Mouse (Mus musculus) MEL (cell line): ENCODE data around the gene Polr2h. TPM values are rescaled to one million over a fixed set of nuclear protein-coding genes. Genes with fewer than 3 reads are reported as not detected.
A peak's percentile ranks its signal among the peaks of the same experiment; 100 is the strongest.

Experiments used
- DNase-seq: peaks from one replicate; pipeline ENCODE4 v3.0.0; 2011; ENCODE audit warnings: low read depth, low spot score
- H3K27ac ChIP-seq: 2 replicates; pipeline ENCODE4 v1.5.1; 2012; ENCODE audit warnings: low read depth, mild to moderate bottlenecking, control low read depth, low read length, moderate library complexity; ENCODE audit not compliant: control insufficient read depth
- H3K27me3 ChIP-seq, 2 experiments: fragments of 150-350 bp in 1 of 2; sonication (generic) in 1 of 2; 2 replicates each; pipeline ENCODE4 v1.6.1; 2012; ENCODE audit warnings: low read length in 2 of 2, mild to moderate bottlenecking in 2 of 2, improper control_type of control experiment in 1 of 2, moderate library complexity in 1 of 2; ENCODE audit not compliant: insufficient read depth in 2 of 2, control insufficient read depth in 1 of 2
- H3K36me3 ChIP-seq, 2 experiments: 2 replicates each; pipeline ENCODE4 v1.6.1; 2012 to 2014; ENCODE audit warnings: low read length in 2 of 2, improper control_type of control experiment in 1 of 2, inconsistent platforms in 1 of 2, mild to moderate bottlenecking in 1 of 2; ENCODE audit not compliant: insufficient read depth in 2 of 2, control insufficient read depth in 1 of 2
- H3K4me1 ChIP-seq, 2 experiments: fragments of 150-350 bp in 1 of 2; sonication (generic) in 1 of 2; 2 replicates each; pipeline ENCODE4 v1.6.1; 2012; ENCODE audit warnings: low read length in 2 of 2, improper control_type of control experiment in 1 of 2, mild to moderate bottlenecking in 1 of 2; ENCODE audit not compliant: insufficient read depth in 2 of 2, control insufficient read depth in 1 of 2
- H3K4me3 ChIP-seq, 2 experiments: fragments of 150-350 bp in 1 of 2; sonication (generic) in 1 of 2; 2 replicates each; pipeline ENCODE4 v1.5.1; 2012; ENCODE audit warnings: low read depth in 2 of 2, low read length in 2 of 2, mild to moderate bottlenecking in 2 of 2, moderate library complexity in 2 of 2, control low read depth in 1 of 2, improper control_type of control experiment in 1 of 2; ENCODE audit not compliant: control insufficient read depth in 1 of 2, insufficient read depth in 1 of 2
- H3K79me2 ChIP-seq: 2 replicates; pipeline ENCODE4 v1.6.1; 2012; ENCODE audit warnings: mild to moderate bottlenecking, low read length, moderate library complexity; ENCODE audit not compliant: control insufficient read depth, poor library complexity, insufficient read depth
- H3K9ac ChIP-seq: 2 replicates; pipeline ENCODE4 v1.6.1; 2012; ENCODE audit warnings: low read depth, mild to moderate bottlenecking, control low read depth, low read length, moderate library complexity; ENCODE audit not compliant: control insufficient read depth, poor library complexity, severe bottlenecking
- H3K9me3 ChIP-seq: fragments of 150-350 bp; sonication (generic); replicated peaks from 2 replicates; pipeline ENCODE4 v1.6.1; 2012; ENCODE audit warnings: mild to moderate bottlenecking, low read length, improper control_type of control experiment, moderate library complexity; ENCODE audit not compliant: insufficient read depth
- BHLHE40 ChIP-seq: IDR thresholded peaks from 2 replicates; pipeline ENCODE4 v1.6.1; 2012; ENCODE audit warnings: low read depth, mild to moderate bottlenecking, inconsistent platforms, low read length, improper control_type of control experiment, borderline replicate concordance
- CHD1 ChIP-seq: IDR thresholded peaks from 2 replicates; pipeline ENCODE4 v1.6.1; 2012; ENCODE audit warnings: low read depth, mild to moderate bottlenecking, inconsistent platforms, low read length, improper control_type of control experiment
- CTCF ChIP-seq, 3 experiments: IDR thresholded peaks in 2 of 3; conservative IDR thresholded peaks in 1 of 3; 2 replicates each; pipeline ENCODE4 v1.5.1; 2011 to 2012; ENCODE audit warnings: low read length in 3 of 3, low read depth in 2 of 3, mild to moderate bottlenecking in 2 of 3, improper control_type of control experiment in 1 of 3, inconsistent platforms in 1 of 3, mixed read lengths in 1 of 3, moderate library complexity in 1 of 3; ENCODE audit not compliant: control insufficient read depth in 1 of 3, insufficient read depth in 1 of 3, poor library complexity in 1 of 3, severe bottlenecking in 1 of 3
- ETS1 ChIP-seq: IDR thresholded peaks from 2 replicates; pipeline ENCODE4 v1.6.1; 2012; ENCODE audit warnings: low read depth, mild to moderate bottlenecking, inconsistent platforms, low read length, improper control_type of control experiment, moderate library complexity
- HCFC1 ChIP-seq: IDR thresholded peaks from 2 replicates; pipeline ENCODE4 v1.6.1; 2012; ENCODE audit warnings: low read depth, mild to moderate bottlenecking, inconsistent platforms, low read length, improper control_type of control experiment, moderate library complexity
- MAFK ChIP-seq: IDR thresholded peaks from 2 replicates; pipeline ENCODE4 v1.6.1; 2011; ENCODE audit warnings: low read depth, mild to moderate bottlenecking, low read length, improper control_type of control experiment, borderline replicate concordance
- MAZ ChIP-seq: IDR thresholded peaks from 2 replicates; pipeline ENCODE4 v1.6.1; 2012; ENCODE audit warnings: low read depth, mild to moderate bottlenecking, inconsistent platforms, low read length, improper control_type of control experiment
- MEF2A ChIP-seq: IDR thresholded peaks from 2 replicates; pipeline ENCODE4 v1.6.1; 2014; ENCODE audit warnings: low read depth, mild to moderate bottlenecking, inconsistent platforms, low read length, improper control_type of control experiment; ENCODE audit not compliant: poor library complexity, insufficient replicate concordance, severe bottlenecking; ENCODE audit errors: extremely low read depth
- MXI1 ChIP-seq: IDR thresholded peaks from 2 replicates; pipeline ENCODE4 v1.6.1; 2011; ENCODE audit warnings: mild to moderate bottlenecking, low read depth, low read length, improper control_type of control experiment
- MYC ChIP-seq: IDR thresholded peaks from 2 replicates; pipeline ENCODE4 v1.6.1; 2011; ENCODE audit warnings: low read depth, mild to moderate bottlenecking, low read length, improper control_type of control experiment, moderate library complexity
- NELFE ChIP-seq: IDR thresholded peaks from 2 replicates; pipeline ENCODE4 v1.6.1; 2011; ENCODE audit warnings: low read depth, low read length, improper control_type of control experiment
- NRF1 ChIP-seq: IDR thresholded peaks from 2 replicates; pipeline ENCODE4 v1.6.1; 2014; ENCODE audit warnings: low read depth, mild to moderate bottlenecking, inconsistent platforms, low read length, improper control_type of control experiment, moderate library complexity; ENCODE audit not compliant: poor library complexity, insufficient read depth, severe bottlenecking
- POLR2A ChIP-seq, 2 experiments: IDR thresholded peaks; 2 replicates each; pipeline ENCODE4 v1.6.1; 2011 to 2012; ENCODE audit warnings: low read length in 2 of 2, mild to moderate bottlenecking in 2 of 2, control low read depth in 1 of 2, improper control_type of control experiment in 1 of 2, low read depth in 1 of 2, moderate library complexity in 1 of 2; ENCODE audit not compliant: control insufficient read depth in 1 of 2, insufficient read depth in 1 of 2, poor library complexity in 1 of 2
- POLR2AphosphoS5 ChIP-seq: IDR thresholded peaks from 2 replicates; pipeline ENCODE4 v1.6.1; 2012; ENCODE audit warnings: low read depth, borderline replicate concordance, mild to moderate bottlenecking, inconsistent platforms, low read length, moderate library complexity, mixed read lengths
- RCOR1 ChIP-seq: IDR thresholded peaks from 2 replicates; pipeline ENCODE4 v1.6.1; 2012; ENCODE audit warnings: low read depth, mild to moderate bottlenecking, inconsistent platforms, low read length, improper control_type of control experiment
- SIN3A ChIP-seq: IDR thresholded peaks from 2 replicates; pipeline ENCODE4 v1.6.1; 2012; ENCODE audit warnings: low read length, improper control_type of control experiment, inconsistent platforms
- TCF12 ChIP-seq: IDR thresholded peaks from 2 replicates; pipeline ENCODE4 v1.6.1; 2014; ENCODE audit warnings: low read depth, mild to moderate bottlenecking, inconsistent platforms, low read length, improper control_type of control experiment, moderate library complexity
- USF1 ChIP-seq: IDR thresholded peaks from 2 replicates; pipeline ENCODE4 v1.6.1; 2014; ENCODE audit warnings: low read depth, mild to moderate bottlenecking, inconsistent platforms, low read length, improper control_type of control experiment, moderate library complexity
- USF2 ChIP-seq, 2 experiments: IDR thresholded peaks; 2 replicates each; pipeline ENCODE4 v1.6.1; 2011 to 2012; ENCODE audit warnings: improper control_type of control experiment in 2 of 2, low read length in 2 of 2, borderline replicate concordance in 1 of 2, inconsistent platforms in 1 of 2, low read depth in 1 of 2, mild to moderate bottlenecking in 1 of 2; ENCODE audit not compliant: insufficient read depth in 1 of 2
- ZC3H11A ChIP-seq: IDR thresholded peaks from 2 replicates; pipeline ENCODE4 v1.6.1; 2012; ENCODE audit warnings: low read depth, mild to moderate bottlenecking, inconsistent platforms, low read length, improper control_type of control experiment
- ZMIZ1 ChIP-seq: IDR thresholded peaks from 2 replicates; pipeline ENCODE4 v1.6.1; 2012; ENCODE audit warnings: low read depth, mild to moderate bottlenecking, inconsistent platforms, low read length, improper control_type of control experiment, moderate library complexity
- polyA plus RNA-seq, 2 experiments: library from polyadenylated mRNA; stranded (reverse) in 1 of 2; unstranded in 1 of 2; fragments of >175 nt in 1 of 2; fragments of >200 nt in 1 of 2; gene quantifications; 2 replicates each; pipeline versions ENCODE4 v1.2.1 to v1.2.4; 2012; ENCODE audit warnings: low replicate concordance in 2 of 2, low read depth in 1 of 2; ENCODE audit not compliant: insufficient read length in 2 of 2, insufficient read depth in 1 of 2, missing spikeins in 1 of 2
- total RNA-seq: library from RNA; depleted of rRNA; stranded (reverse); fragments of 300-350 nt; gene quantifications from 2 replicates; pipeline ENCODE4 v1.2.3, GENCODE M21; 2012

Gene Polr2h
- total and polyA plus RNA-seq, 3 experiments: 95.4 to 180 TPM; not detected in 1

- Histone ChIP-seq H3K27me3 (no peaks in the 10 kb centered on the region), H3K79me2 (peaks cover 7% of the 10 kb centered on the region), H3K4me1 (peaks cover 0 to 17% of the 10 kb centered on the region in 2 experiments; a peak in 3 of 4 replicates), H3K4me3 (peak overlapping the region; percentile 58 to 74), H3K36me3 (peaks cover 0 to 9% of the 10 kb centered on the region in 2 experiments; a peak in 2 of 4 replicates), H3K27ac (no peak overlapping the region), H3K9ac (peak overlapping the region; percentile 62), H3K9me3 (no peaks in the 10 kb centered on the region)
- no peak for TF ChIP-seq ZMIZ1
- TF ChIP-seq RCOR1: no peak
- no peak for TF ChIP-seq CHD1
- TF ChIP-seq HCFC1: no peak
- no peak for TF ChIP-seq POLR2AphosphoS5
- no peak for DNase-seq
These were observed 1.9 kb upstream of the Polr2h start for GRCm38 (mm10) chr16:20715566-20715965.

DNA sequence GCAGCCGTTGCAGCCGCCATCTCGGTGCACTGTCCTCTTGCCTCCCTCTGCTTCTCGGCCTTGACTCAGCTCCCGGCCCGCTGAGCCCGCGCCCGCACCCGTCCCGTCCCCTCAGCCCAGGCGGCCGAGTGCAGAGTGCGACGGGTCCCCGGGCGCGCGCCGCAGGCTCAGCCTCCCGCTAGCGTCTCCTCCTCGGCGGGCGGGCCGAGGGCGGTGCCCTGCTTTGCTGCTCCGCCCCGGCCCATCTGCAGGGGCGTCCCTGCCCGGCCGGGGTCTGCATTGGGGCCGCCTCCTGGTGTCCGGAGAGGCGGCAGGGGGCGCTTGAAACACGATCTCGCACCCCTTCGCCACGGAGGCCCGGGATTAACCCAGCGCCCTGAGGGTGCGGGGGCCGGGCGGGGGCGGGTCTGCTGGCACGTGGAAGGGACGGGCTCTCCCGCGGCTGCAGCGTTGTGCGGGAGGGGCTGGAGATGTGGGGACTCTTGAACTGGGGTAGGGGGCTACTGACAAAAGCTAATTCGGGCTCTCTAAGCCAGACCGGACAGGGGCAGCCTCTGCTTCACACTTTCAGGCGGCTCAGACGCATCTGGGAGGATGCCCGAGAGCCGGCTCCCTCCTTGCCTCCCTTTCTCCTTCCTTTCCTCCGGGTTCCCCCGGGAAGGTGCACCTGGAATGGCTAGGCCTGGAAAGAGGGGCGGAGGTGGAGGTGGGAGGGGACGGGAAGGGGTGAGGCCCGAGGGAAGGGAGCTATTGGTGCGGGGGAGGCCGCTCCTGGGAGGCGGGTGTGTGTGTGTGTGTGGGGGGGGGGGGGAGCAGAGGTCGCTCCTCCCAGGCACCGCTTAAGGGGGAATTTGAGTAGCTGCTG, 1.3 kb upstream of the Polr2h start:
- Histone ChIP-seq H3K27ac (peak overlapping the region; percentile 73), H3K36me3 (peaks cover 0 to 9% of the 10 kb centered on the region in 2 experiments; a peak in 3 of 4 replicates), H3K9me3 (no peaks in the 10 kb centered on the region), H3K9ac (peak overlapping the region; percentile 80), H3K79me2 (peaks cover 7% of the 10 kb centered on the region), H3K4me1 (peaks cover 0 to 17% of the 10 kb centered on the region in 2 experiments; a peak in 3 of 4 replicates), H3K27me3 (no peaks in the 10 kb centered on the region), H3K4me3 (peak overlapping the region; percentile 58 to 74)
- peak; percentile 92 for TF ChIP-seq MXI1
- TF ChIP-seq TCF12: peak; percentile 46
- peak; percentile 45; the same call in 1 of the 2 replicates for TF ChIP-seq HCFC1
- TF ChIP-seq BHLHE40: peak; percentile 61; the same call in 1 of the 2 replicates
- TF ChIP-seq ZMIZ1: 0 out of 2 replicates have a peak, but pooled peaks have one; percentile 38
- TF ChIP-seq USF1: 0 out of 2 replicates have a peak, but pooled peaks have one; percentile 12
- peak; percentile 44 for TF ChIP-seq NELFE
- TF ChIP-seq MAZ: peak; percentile 90; the same call in 1 of the 2 replicates
- no peak for TF ChIP-seq MAFK
- TF ChIP-seq NRF1: peak; percentile 28; the same call in 1 of the 2 replicates
- TF ChIP-seq ZC3H11A: peak; percentile 3; the same call in 1 of the 2 replicates
- peak; percentile 70; the same call in 1 of the 2 replicates for TF ChIP-seq SIN3A
- no peak for TF ChIP-seq USF2 (IDR thresholded peaks at IDR 0.05; ENCODE audit: borderline replicate concordance in 1 of 2, insufficient read depth in 1 of 2, low read depth in 1 of 2, low read length in 2 of 2)
- TF ChIP-seq POLR2AphosphoS5: no peak
- TF ChIP-seq MYC: 0 out of 2 replicates have a peak, but pooled peaks have one; percentile 35
- TF ChIP-seq CHD1: no peak
- TF ChIP-seq POLR2A (IDR thresholded peaks at IDR 0.05; ENCODE audit: control insufficient read depth in 1 of 2, insufficient read depth in 1 of 2, low read depth in 1 of 2, low read length in 2 of 2, poor library complexity in 1 of 2): peak in 1 of 2 experiments; percentile 83; a peak in 3 of 4 replicates
- TF ChIP-seq CTCF (IDR thresholded peaks at IDR 0.05 in 2 of 3, conservative IDR thresholded peaks at IDR 0.05 in 1 of 3; ENCODE audit: control insufficient read depth in 1 of 3, insufficient read depth in 1 of 3, low read depth in 2 of 3, low read length in 3 of 3, poor library complexity in 1 of 3, severe bottlenecking in 1 of 3): peak in 2 of 3 experiments; percentile 13 to 21; a peak in 3 of 6 replicates
- 0 out of 2 replicates have a peak, but pooled peaks have one; percentile 16 for TF ChIP-seq ETS1
- no peak for TF ChIP-seq MEF2A
- peak; percentile 85 for DNase-seq
